Mouse (Mus musculus) thymus, adult 2 months (tissue): ENCODE results near the gene Cyp46a1.

ENCODE experiments used
- CTCF ChIP-seq: fragments of 200-500 bp; IDR thresholded peaks from 2 replicates; pipeline ENCODE4 v1.5.1; 2012; ENCODE audit warnings: mild to moderate bottlenecking, control low read depth, low read length, moderate library complexity, borderline replicate concordance; ENCODE audit not compliant: control insufficient read depth, poor library complexity, insufficient read depth; ENCODE audit errors: extremely low read depth
- POLR2A ChIP-seq: fragments of 200-500 bp; IDR thresholded peaks from 2 replicates; pipeline ENCODE4 v1.6.1; 2012; ENCODE audit warnings: mild to moderate bottlenecking, low read length, control low read depth, moderate library complexity; ENCODE audit not compliant: control insufficient read depth, poor library complexity, insufficient read depth; ENCODE audit errors: extremely low read depth

- TF ChIP-seq POLR2A (no peak), CTCF (no peak)
Observed at GRCm38 (mm10) chr12:108315818-108316217, 18.4 kb upstream of the Cyp46a1 start.
